Mouse (Mus musculus) gastrocnemius, adult 18-20 months (tissue): ENCODE data around the gene Supt3. TPM values are rescaled to one million over a fixed set of nuclear protein-coding genes. Genes with fewer than 3 reads are reported as not detected.
A peak's percentile ranks its signal among the peaks of the same experiment; 100 is the strongest.

ENCODE experiments used
- DNase-seq: peaks from one replicate; pipeline ENCODE4 v3.0.0; 2021; ENCODE audit warnings: low spot score
- total RNA-seq, 2 experiments: library from RNA; stranded (reverse); gene quantifications; 2 replicates each; pipeline ENCODE4 v1.2.3; 2021

Gene Supt3
- total RNA-seq, 2 experiments from 2014 or later = 12.3 to 20.6 TPM

- DNase-seq = no peak
These were observed 3.4 kb downstream of the Supt3 start for GRCm38 (mm10) chr17:44780353-44780752.

GRCm38 (mm10) chr17:44782366-44782765 lies 5.4 kb downstream of the Supt3 start:
- no peak for DNase-seq

GRCm38 (mm10) chr17:44783143-44783542 lies 6.2 kb downstream of the Supt3 start:
- DNase-seq = no peak

GRCm38 (mm10) chr17:44788982-44789747 lies 12.2 kb downstream of the Supt3 start:
- DNase-seq = no peak

GRCm38 (mm10) chr17:44792218-44792917 lies 15.4 kb downstream of the Supt3 start:
- no peak for DNase-seq

GRCm38 (mm10) chr17:44797331-44797730 lies 20.4 kb downstream of the Supt3 start:
- DNase-seq = no peak

- no peak for DNase-seq
These were observed 30.1 kb downstream of the Supt3 start for GRCm38 (mm10) chr17:44807031-44807430.

- no peak for DNase-seq
These were observed 37.7 kb downstream of the Supt3 start, which contains the start of gene Runx2 for GRCm38 (mm10) chr17:44814508-44815175. TSS of gene Runx2 (minus strand) at chr17:44814797.

GRCm38 (mm10) chr17:44818825-44819224 lies 41.9 kb downstream of the Supt3 start:
- DNase-seq = no peak

GRCm38 (mm10) chr17:44819816-44820215 lies 42.9 kb downstream of the Supt3 start:
- no peak for DNase-seq

GRCm38 (mm10) chr17:44821940-44822339 lies 45.0 kb downstream of the Supt3 start:
- no peak for DNase-seq

GRCm38 (mm10) chr17:44827124-44827523 lies 50.2 kb downstream of the Supt3 start:
- no peak for DNase-seq

- DNase-seq = no peak
These were observed 51.0 kb downstream of the Supt3 start for GRCm38 (mm10) chr17:44827964-44828363.

- DNase-seq = no peak
These were observed 52.6 kb downstream of the Supt3 start for GRCm38 (mm10) chr17:44829587-44829986.

GRCm38 (mm10) chr17:44831201-44831600 lies 54.2 kb downstream of the Supt3 start:
- no peak for DNase-seq

GRCm38 (mm10) chr17:44842184-44842583 lies 65.2 kb downstream of the Supt3 start:
- DNase-seq = no peak

GRCm38 (mm10) chr17:44863165-44863564 lies 86.2 kb downstream of the Supt3 start:
- no peak for DNase-seq

GRCm38 (mm10) chr17:44893592-44893991 lies 116.6 kb downstream of the Supt3 start:
- DNase-seq = no peak

- peak; percentile 30 for DNase-seq
These were observed 166.7 kb downstream of the Supt3 start for GRCm38 (mm10) chr17:44943536-44944090.

- DNase-seq = no peak
These were observed 168.4 kb downstream of the Supt3 start for GRCm38 (mm10) chr17:44945333-44945732.

GRCm38 (mm10) chr17:44948321-44948720 lies 171.4 kb downstream of the Supt3 start:
- no peak for DNase-seq

GRCm38 (mm10) chr17:44956671-44957070 lies 179.7 kb downstream of the Supt3 start:
- no peak for DNase-seq
